Comparison of ENCODE assay signal across 8 mouse cellular contexts in genomic region chr8:83609547-83610180, GRCm38 (mm10). TPM values are rescaled to one million over a fixed set of nuclear protein-coding genes. Genes with fewer than 3 reads are reported as not detected.
DNase-seq lines count a peak whose midpoint lies in the region; ATAC-seq and TF ChIP-seq lines count a peak whose summit lies in the region.

No protein-coding gene starts in this region.

- TF ChIP-seq POLR2A in ES-Bruce4 (IDR thresholded peaks at IDR 0.05; ENCODE audit: insufficient read depth, low read length): no peak

- H3K27me3 ChIP-seq in heart, embryonic 13.5 days (replicated peaks): no peaks in the 10 kb centered on the region
- H3K27me3 ChIP-seq in ES-Bruce4 (ENCODE audit: control insufficient read depth, insufficient read depth, low read length, poor library complexity, severe bottlenecking): no peaks in the 10 kb centered on the region
- H3K27me3 ChIP-seq in heart, embryonic 16.5 days (ENCODE audit: control insufficient read depth, insufficient read depth, low read length): no peaks in the 10 kb centered on the region

- H3K4me2 ChIP-seq in heart, embryonic 13.5 days: peak overlapping the region; percentile 97
- peak overlapping the region; percentile 95 for H3K4me2 ChIP-seq in heart, embryonic 16.5 days (ENCODE audit: low read depth, low read length)

- peaks cover 31% of the 10 kb centered on the region for H3K4me1 ChIP-seq in heart, embryonic 13.5 days
- peaks cover 3% of the 10 kb centered on the region for H3K4me1 ChIP-seq in ES-Bruce4 (ENCODE audit: control insufficient read depth, insufficient read depth, low read length)
- H3K4me1 ChIP-seq in heart, embryonic 16.5 days (ENCODE audit: control insufficient read depth, insufficient read depth, low read length): peaks cover 20% of the 10 kb centered on the region

- H3K4me3 ChIP-seq in heart, embryonic 13.5 days: peak overlapping the region; percentile 93
- H3K4me3 ChIP-seq in ES-Bruce4 (ENCODE audit: low read depth, low read length) (peak overlapping the region; percentile 99), macrophage (ENCODE audit: inconsistent target) (peak overlapping the region; percentile 86)
- H3K4me3 ChIP-seq in heart, embryonic 16.5 days (ENCODE audit: low read length): peak overlapping the region; percentile 92

- ATAC-seq in heart, embryonic 13.5 days (ENCODE audit: extremely low read depth, insufficient number of reproducible peaks, low FRiP score, low TSS enrichment): no peak
- ATAC-seq in heart, embryonic 16.5 days (replicated peaks; ENCODE audit: extremely low read depth, insufficient read depth, low FRiP score): no peak

- peaks cover 49% of the 10 kb centered on the region for H3K36me3 ChIP-seq in heart, embryonic 13.5 days
- peaks cover 29% of the 10 kb centered on the region for H3K36me3 ChIP-seq in ES-Bruce4 (ENCODE audit: control insufficient read depth, insufficient read depth, low read length, poor library complexity, severe bottlenecking)
- H3K36me3 ChIP-seq in heart, embryonic 16.5 days (ENCODE audit: control insufficient read depth, insufficient read depth): peaks cover 29% of the 10 kb centered on the region
- H3K36me3 ChIP-seq in macrophage (ENCODE audit: inconsistent target): peaks cover 28% of the 10 kb centered on the region

- no peak for DNase-seq in heart, adult 8-10 months (ENCODE audit: low spot score)
- DNase-seq in layer of hippocampus, adult 18-20 months (ENCODE audit: low spot score in 2 of 2): no peak
- DNase-seq in cerebellum, adult 18-20 months: no peak
- no peak for DNase-seq in gastrocnemius, adult 8-10 months (ENCODE audit: low spot score in 2 of 2)

- peak overlapping the region; percentile 99; the same call in 1 of the 2 replicates for H3K27ac ChIP-seq in heart, embryonic 13.5 days (replicated peaks)
- H3K27ac ChIP-seq in ES-Bruce4 (ENCODE audit: insufficient read depth, low read length): no peak overlapping the region
- H3K27ac ChIP-seq in heart, embryonic 16.5 days (ENCODE audit: low read length): no peak overlapping the region
- peak overlapping the region; percentile 10 for H3K27ac ChIP-seq in macrophage

- peak overlapping the region; percentile 97 for H3K9ac ChIP-seq in heart, embryonic 13.5 days
- H3K9ac ChIP-seq in ES-Bruce4 (ENCODE audit: low read depth, poor library complexity, severe bottlenecking): peak overlapping the region; percentile 93
- peak overlapping the region; percentile 97 for H3K9ac ChIP-seq in heart, embryonic 16.5 days (ENCODE audit: low read length)

- no peak for TF ChIP-seq EP300 in ES-Bruce4 (IDR thresholded peaks at IDR 0.05; ENCODE audit: insufficient read depth, low read depth, low read length)

- H3K79me2 ChIP-seq in macrophage (ENCODE audit: inconsistent target): peaks cover 46% of the 10 kb centered on the region

- no peaks in the 10 kb centered on the region for H3K9me3 ChIP-seq in heart, embryonic 13.5 days
- H3K9me3 ChIP-seq in ES-Bruce4 (replicated peaks; ENCODE audit: control insufficient read depth, insufficient read depth, low read length, poor library complexity, severe bottlenecking): no peaks in the 10 kb centered on the region
- no peaks in the 10 kb centered on the region for H3K9me3 ChIP-seq in heart, embryonic 16.5 days (replicated peaks; ENCODE audit: control insufficient read depth, low read length)

- no peak for TF ChIP-seq CTCF in ES-Bruce4 (IDR thresholded peaks at IDR 0.05; ENCODE audit: low read depth, low read length)

- WGBS in heart, embryonic 13.5 days: 92% methylated on average over 10 of the region's 10 CpGs
- WGBS in heart, embryonic 16.5 days: 89% methylated on average over 10 of the region's 10 CpGs
- 66% methylated on average over 10 of the region's 10 CpGs for WGBS in macrophage (ENCODE audit: missing documents)

RNA-seq across cellular contexts. Expression of gene Dnajb1, which starts 1.7 kb away (rescaled TPM):
- polyA plus RNA-seq in heart, embryonic 13.5 days (2015; fragmentation: Nextera tagmentation; extraction: Ambion mirVana): 41.4 and 47.4 TPM in 2 replicates
- 10 to 100 TPM; 11.0 to 14.2 (median 12.6) TPM for total RNA-seq in heart, adult 8-10 months (2022)
- 28.2 and 32.2 TPM in 2 replicates for polyA plus RNA-seq in ES-Bruce4 (2011; ENCODE audit: insufficient read depth, insufficient read length, low read depth, missing spikeins)
- 47.8 and 49.3 TPM in 2 replicates for polyA plus RNA-seq in heart, embryonic 16.5 days (2015; fragmentation: Nextera tagmentation; extraction: Ambion mirVana)
- total RNA-seq in macrophage (2018; cell fraction: chromatin; rRNA removed): 10 to 100 TPM in 1 of 26 experiments, 1 to 10 TPM in 25; 1.3 to 11.5 (median 5.2) TPM
- 10 to 100 TPM; 13.7 to 26.4 (median 19.9) TPM for total RNA-seq in macrophage (2018; cell fraction: cytosol; rRNA removed)
- 10 to 100 TPM in 6 of 26 experiments, 1 to 10 TPM in 20; 3.9 to 13.8 (median 8.0) TPM for total RNA-seq in macrophage (2018; cell fraction: nucleus; rRNA removed)
- 13.5 to 19.5 TPM (median 18.1 TPM) in 3 replicates for polyA plus RNA-seq in macrophage (2018)
- total RNA-seq in layer of hippocampus, adult 18-20 months (2021): 10 to 100 TPM; 53.6 to 58.1 TPM
- 1 to 10 TPM; 3.6 to 7.9 (median 3.8) TPM for total RNA-seq in gastrocnemius, adult 8-10 months (2022)

RNA-seq across cellular contexts. Expression of gene Tecr, which starts 1.9 kb away (rescaled TPM):
- polyA plus RNA-seq in heart, embryonic 13.5 days (2015; fragmentation: Nextera tagmentation; extraction: Ambion mirVana): 438 and 474 TPM in 2 replicates
- 100 to 1,000 TPM; 539 to 688 (median 589) TPM for total RNA-seq in heart, adult 8-10 months (2022)
- polyA plus RNA-seq in ES-Bruce4 (2011; ENCODE audit: insufficient read depth, insufficient read length, low read depth, missing spikeins) (310 and 347 TPM in 2 replicates), macrophage (2018) (128 to 166 TPM (median 160 TPM) in 3 replicates)
- 372 and 402 TPM in 2 replicates for polyA plus RNA-seq in heart, embryonic 16.5 days (2015; fragmentation: Nextera tagmentation; extraction: Ambion mirVana)
- 100 to 1,000 TPM in 8 of 26 experiments, 10 to 100 TPM in 16, 1 to 10 TPM in 2; 6.4 to 139 (median 77.5) TPM for total RNA-seq in macrophage (2018; cell fraction: chromatin; rRNA removed)
- total RNA-seq in macrophage (2018; cell fraction: cytosol; rRNA removed): 100 to 1,000 TPM; 112 to 179 (median 144) TPM
- 100 to 1,000 TPM in 13 of 26 experiments, 10 to 100 TPM in 13; 19.4 to 204 (median 102) TPM for total RNA-seq in macrophage (2018; cell fraction: nucleus; rRNA removed)
- 100 to 1,000 TPM; 550 to 556 TPM for total RNA-seq in layer of hippocampus, adult 18-20 months (2021)
- 100 to 1,000 TPM; 461 to 506 (median 481) TPM for total RNA-seq in gastrocnemius, adult 8-10 months (2022)

RNA-seq across cellular contexts. Expression of gene Gipc1, which starts 42.8 kb away (rescaled TPM):
- polyA plus RNA-seq in heart, embryonic 13.5 days (2015; fragmentation: Nextera tagmentation; extraction: Ambion mirVana): 155 and 164 TPM in 2 replicates
- total RNA-seq in heart, adult 8-10 months (2022): 10 to 100 TPM; 21.4 to 25.1 (median 23.3) TPM
- 42.5 and 43.7 TPM in 2 replicates for polyA plus RNA-seq in ES-Bruce4 (2011; ENCODE audit: insufficient read depth, insufficient read length, low read depth, missing spikeins)
- 135 and 146 TPM in 2 replicates for polyA plus RNA-seq in heart, embryonic 16.5 days (2015; fragmentation: Nextera tagmentation; extraction: Ambion mirVana)
- 10 to 100 TPM in 22 of 26 experiments, 1 to 10 TPM in 4; 6.4 to 48.2 (median 23.5) TPM for total RNA-seq in macrophage (2018; cell fraction: chromatin; rRNA removed)
- 10 to 100 TPM; 48.5 to 83.3 (median 66.8) TPM for total RNA-seq in macrophage (2018; cell fraction: cytosol; rRNA removed)
- total RNA-seq in macrophage (2018; cell fraction: nucleus; rRNA removed): 10 to 100 TPM; 18.3 to 59.7 (median 27.7) TPM
- polyA plus RNA-seq in macrophage (2018): 61.6 to 92.5 TPM (median 64.4 TPM) in 3 replicates
- total RNA-seq in layer of hippocampus, adult 18-20 months (2021): 10 to 100 TPM; 52.1 to 59.2 TPM
- total RNA-seq in gastrocnemius, adult 8-10 months (2022): 10 to 100 TPM; 14.5 to 18.1 (median 17.6) TPM

RNA-seq across cellular contexts. Expression of gene Ndufb7, which starts 43.2 kb away (rescaled TPM):
- 524 and 602 TPM in 2 replicates for polyA plus RNA-seq in heart, embryonic 13.5 days (2015; fragmentation: Nextera tagmentation; extraction: Ambion mirVana)
- 100 to 1,000 TPM; 561 to 765 (median 683) TPM for total RNA-seq in heart, adult 8-10 months (2022)
- polyA plus RNA-seq in ES-Bruce4 (2011; ENCODE audit: insufficient read depth, insufficient read length, low read depth, missing spikeins) (102 and 121 TPM in 2 replicates), macrophage (2018) (83.2 to 159 TPM (median 130 TPM) in 3 replicates)
- polyA plus RNA-seq in heart, embryonic 16.5 days (2015; fragmentation: Nextera tagmentation; extraction: Ambion mirVana): 612 and 678 TPM in 2 replicates
- 10 to 100 TPM in 14 of 26 experiments, 1 to 10 TPM in 12; 2.4 to 33.3 (median 11.9) TPM for total RNA-seq in macrophage (2018; cell fraction: chromatin; rRNA removed)
- total RNA-seq in macrophage (2018; cell fraction: cytosol; rRNA removed): 100 to 1,000 TPM in 24 of 26 experiments, 10 to 100 TPM in 2; 91.0 to 158 (median 119) TPM
- 10 to 100 TPM; 14.6 to 51.3 (median 25.8) TPM for total RNA-seq in macrophage (2018; cell fraction: nucleus; rRNA removed)
- total RNA-seq in layer of hippocampus, adult 18-20 months (2021): 100 to 1,000 TPM; 161 to 162 TPM
- 100 to 1,000 TPM; 262 to 329 (median 295) TPM for total RNA-seq in gastrocnemius, adult 8-10 months (2022)

RNA-seq across cellular contexts. Expression of gene Ptger1, which starts 56.8 kb away (rescaled TPM):
- 0.35 and 0.41 TPM in 2 replicates for polyA plus RNA-seq in heart, embryonic 13.5 days (2015; fragmentation: Nextera tagmentation; extraction: Ambion mirVana)
- under 1 TPM; 0.17 to 0.57 (median 0.26) TPM for total RNA-seq in heart, adult 8-10 months (2022)
- 0.58 TPM in 1 of 2 replicates, not detected in the other for polyA plus RNA-seq in ES-Bruce4 (2011; ENCODE audit: insufficient read depth, insufficient read length, low read depth, missing spikeins)
- polyA plus RNA-seq in heart, embryonic 16.5 days (2015; fragmentation: Nextera tagmentation; extraction: Ambion mirVana): 0.43 and 0.69 TPM in 2 replicates
- total RNA-seq in macrophage (2018; cell fraction: chromatin; rRNA removed): 1 to 10 TPM in 23 of 26 experiments, under 1 TPM in 3; 0.54 to 5.8 (median 2.1) TPM
- total RNA-seq in macrophage (2018; cell fraction: cytosol; rRNA removed): 1 to 10 TPM in 19 of 26 experiments, under 1 TPM in 7; 0.58 to 2.3 (median 1.4) TPM
- 1 to 10 TPM in 21 of 26 experiments, under 1 TPM in 5; 0.59 to 4.5 (median 1.8) TPM for total RNA-seq in macrophage (2018; cell fraction: nucleus; rRNA removed)
- 0.59 to 8.8 TPM (median 1.3 TPM) in 3 replicates for polyA plus RNA-seq in macrophage (2018)
- under 1 TPM; 0.57 to 0.79 TPM for total RNA-seq in layer of hippocampus, adult 18-20 months (2021)
- under 1 TPM in 2 of 4 experiments, not detected in 2; 0.15 to 0.16 TPM for total RNA-seq in gastrocnemius, adult 8-10 months (2022)

Comparison
In these comparisons a context has a peak if more than half of its experiments do, and no peak if none do; other contexts are left out.
1. H3K27ac ChIP-seq: peak in heart, embryonic 13.5 days (single experiment) and macrophage (single experiment); none in ES-Bruce4 (single experiment) and heart, embryonic 16.5 days (single experiment).
2. Peak in every context shown above with its lines, with median percentiles within 50 percentile points of each other: H3K4me3 ChIP-seq and H3K9ac ChIP-seq.